Mouse (Mus musculus): ENCODE data around the gene Itgb2.

GRCm38 (mm10) chr10:77583795-77584422, 53.9 kb downstream of the Itgb2 start:
- no peak for TF ChIP-seq CTCF (IDR thresholded peaks at IDR 0.05; ENCODE audit: borderline replicate concordance, control insufficient read depth, extremely low read depth, insufficient read depth, low read length, poor library complexity)
- no peak for TF ChIP-seq POLR2A (IDR thresholded peaks at IDR 0.05; ENCODE audit: control insufficient read depth, extremely low read depth, insufficient read depth, low read length, poor library complexity)

All from thymus, adult 2 months (tissue).